Mouse (Mus musculus): ENCODE results near the gene Unc13b.

DNA sequence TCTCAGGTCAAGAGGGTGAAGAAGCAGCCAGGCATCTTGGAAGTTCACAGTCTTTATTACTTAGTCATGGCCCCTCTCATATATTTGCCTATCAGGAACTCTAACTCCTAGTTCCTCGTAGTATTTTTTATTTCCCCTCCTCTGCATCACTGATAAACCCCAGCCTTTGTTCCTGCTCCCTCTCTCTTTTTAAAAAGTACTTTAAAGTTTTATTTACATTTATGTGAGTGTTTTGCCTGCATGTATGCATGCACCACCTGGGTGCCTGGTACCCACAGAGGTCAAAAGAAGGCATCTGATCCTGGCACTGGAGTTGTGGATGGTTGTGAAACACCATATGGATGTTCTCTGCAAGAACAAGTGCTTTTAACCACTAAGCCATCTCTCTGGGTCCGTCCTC, 207.4 kb downstream of the Unc13b start:
- TF ChIP-seq MYOG (IDR thresholded peaks at IDR 0.05; ENCODE audit: control insufficient read depth in 1 of 3, insufficient read depth in 1 of 3, insufficient read length in 2 of 3, low read depth in 2 of 3) (no peak), TCF12 (IDR thresholded peaks at IDR 0.05; ENCODE audit: insufficient read depth, poor library complexity, severe bottlenecking) (no peak), USF1 (IDR thresholded peaks at IDR 0.05; ENCODE audit: low read depth) (no peak)
